Mouse (Mus musculus) stomach, embryonic 15.5 days (tissue): ENCODE results near the gene Glcci1. TPM values are rescaled to one million over a fixed set of nuclear protein-coding genes. Genes with fewer than 3 reads are reported as not detected.
"Not testable (repeated sequence)": the region's sequence is repeated elsewhere in the genome, so short reads cannot be mapped to it uniquely, and the experiment has no call there.

ENCODE experiments used
- ATAC-seq: fragments of 200-750 bp; cut with Nextera tagmentation; 2 replicates; pipeline ENCODE4 v1.8.0; 2017; ENCODE audit warnings: low read depth, moderate number of reproducible peaks, moderate TSS enrichment; ENCODE audit not compliant: insufficient read depth, low FRiP score
- H3K27ac ChIP-seq: fragments of 300-500 bp; sonication (generic); 2 replicates; pipeline ENCODE4 v1.5.1; 2015; ENCODE audit warnings: mild to moderate bottlenecking, inconsistent platforms
- H3K27me3 ChIP-seq: fragments of 300-500 bp; sonication (generic); replicated peaks from 2 replicates; pipeline ENCODE4 v1.6.1; 2015; ENCODE audit warnings: inconsistent platforms
- H3K36me3 ChIP-seq: fragments of 300-500 bp; sonication (generic); 2 replicates; pipeline ENCODE4 v1.6.1; 2015; ENCODE audit warnings: inconsistent platforms
- H3K4me1 ChIP-seq: fragments of 300-500 bp; sonication (generic); 2 replicates; pipeline ENCODE4 v1.6.1; 2015; ENCODE audit warnings: inconsistent platforms
- H3K4me2 ChIP-seq: fragments of 300-500 bp; sonication (generic); 2 replicates; pipeline ENCODE4 v1.6.1; 2015; ENCODE audit warnings: mild to moderate bottlenecking, inconsistent platforms
- H3K4me3 ChIP-seq: fragments of 300-500 bp; sonication (generic); replicated peaks from 2 replicates; pipeline ENCODE4 v1.5.1; 2015; ENCODE audit warnings: inconsistent platforms
- H3K9ac ChIP-seq: fragments of 300-500 bp; sonication (generic); 2 replicates; pipeline ENCODE4 v1.6.1; 2015; ENCODE audit warnings: inconsistent platforms
- H3K9me3 ChIP-seq: fragments of 300-500 bp; sonication (generic); 2 replicates; pipeline ENCODE4 v1.6.1; 2016; ENCODE audit warnings: inconsistent platforms
- WGBS: fragments of 180-500 bp; shearing (Covaris S2); methylation state at CpG from one replicate; pipeline ENCODE4 v1.1.7; 2015; 5-methylcytosine and 5-hydroxymethylcytosine counted together
- polyA plus RNA-seq: library from polyadenylated mRNA; unstranded; fragments of >200 nt; fragmentation: Nextera tagmentation; extraction: Ambion mirVana; gene quantifications from 2 replicates; pipeline ENCODE4 v1.2.1, GENCODE M21; 2015

Gene Glcci1
- polyA plus RNA-seq, 1 experiment from 2014 or later, result 7.3 TPM

- no peaks in the 10 kb centered on the region for H3K9me3 ChIP-seq
- no peak overlapping the region for H3K4me3 ChIP-seq
- no peak for ATAC-seq
- H3K27me3 ChIP-seq, result no peaks in the 10 kb centered on the region
- no peak overlapping the region for H3K9ac ChIP-seq
- H3K36me3 ChIP-seq, result no peaks in the 10 kb centered on the region
- H3K4me2 ChIP-seq, result no peak overlapping the region
- H3K4me1 ChIP-seq, result no peaks in the 10 kb centered on the region
- WGBS, result 73% methylated on average over 3 of the region's 3 CpGs
- no peak overlapping the region for H3K27ac ChIP-seq
Observed at GRCm38 (mm10) chr6:8519687-8520086, 10.3 kb downstream of the Glcci1 start.

- Histone ChIP-seq H3K9me3 (no peaks in the 10 kb centered on the region), H3K4me1 (no peaks in the 10 kb centered on the region), H3K27me3 (no peaks in the 10 kb centered on the region), H3K36me3 (no peaks in the 10 kb centered on the region), H3K4me3 (no peak overlapping the region), H3K27ac (no peak overlapping the region), H3K9ac (no peak overlapping the region), H3K4me2 (no peak overlapping the region)
- 93% methylated on average over 4 of the region's 4 CpGs for WGBS
- no peak for ATAC-seq
Observed at GRCm38 (mm10) chr6:8521231-8521630, 11.8 kb downstream of the Glcci1 start.

- Histone ChIP-seq H3K36me3 (no peaks in the 10 kb centered on the region), H3K4me3 (no peak overlapping the region), H3K4me1 (no peaks in the 10 kb centered on the region), H3K27me3 (no peaks in the 10 kb centered on the region), H3K4me2 (no peak overlapping the region), H3K9ac (no peak overlapping the region), H3K27ac (no peak overlapping the region), H3K9me3 (no peaks in the 10 kb centered on the region)
- ATAC-seq, result no peak
- WGBS, result 84% methylated on average over 5 of the region's 5 CpGs
Observed at GRCm38 (mm10) chr6:8524717-8525116, 15.3 kb downstream of the Glcci1 start.

- no peaks in the 10 kb centered on the region for H3K27me3 ChIP-seq
- H3K4me3 ChIP-seq, result no peak overlapping the region
- 63% methylated on average over 4 of the region's 4 CpGs for WGBS
Observed at GRCm38 (mm10) chr6:8531104-8531894, 21.9 kb downstream of the Glcci1 start.

GRCm38 (mm10) chr6:8536944-8537343, 27.5 kb downstream of the Glcci1 start:
- Histone ChIP-seq H3K9ac (no peak overlapping the region), H3K4me3 (no peak overlapping the region), H3K36me3 (no peaks in the 10 kb centered on the region), H3K27me3 (no peaks in the 10 kb centered on the region), H3K4me2 (no peak overlapping the region), H3K4me1 (no peaks in the 10 kb centered on the region), H3K27ac (no peak overlapping the region), H3K9me3 (no peaks in the 10 kb centered on the region)
- no peak for ATAC-seq
- WGBS, result 80% methylated on average over 2 of the region's 2 CpGs

More at GRCm38 (mm10) chr6:8531104-8531894, 21.9 kb downstream of the Glcci1 start:
- peak; percentile 71 for ATAC-seq
- Histone ChIP-seq H3K27ac (no peak overlapping the region), H3K9me3 (no peaks in the 10 kb centered on the region), H3K4me2 (no peak overlapping the region), H3K4me1 (no peaks in the 10 kb centered on the region), H3K9ac (no peak overlapping the region), H3K36me3 (no peaks in the 10 kb centered on the region)

- H3K27me3 ChIP-seq, H3K36me3 ChIP-seq, H3K9ac ChIP-seq, H3K9me3 ChIP-seq, ATAC-seq, H3K27ac ChIP-seq, H3K4me3 ChIP-seq, H3K4me2 ChIP-seq, H3K4me1 ChIP-seq: not testable (repeated sequence)
- WGBS, result 75% methylated on average over 4 of the region's 4 CpGs
Observed at GRCm38 (mm10) chr6:8541531-8541930, 32.1 kb downstream of the Glcci1 start.

GRCm38 (mm10) chr6:8544822-8545221, 35.4 kb downstream of the Glcci1 start:
- ATAC-seq, result no peak
- Histone ChIP-seq H3K27me3 (no peaks in the 10 kb centered on the region), H3K4me3 (no peak overlapping the region), H3K4me2 (no peak overlapping the region), H3K9ac (no peak overlapping the region), H3K36me3 (no peaks in the 10 kb centered on the region), H3K4me1 (no peaks in the 10 kb centered on the region), H3K9me3 (no peaks in the 10 kb centered on the region), H3K27ac (no peak overlapping the region)
- WGBS, result 95% methylated on average over 5 of the region's 5 CpGs

- WGBS, result 90% methylated on average over 7 of the region's 7 CpGs
- no peak for ATAC-seq
- no peaks in the 10 kb centered on the region for H3K36me3 ChIP-seq
- H3K4me3 ChIP-seq, result no peak overlapping the region
- no peak overlapping the region for H3K27ac ChIP-seq
- no peak overlapping the region for H3K9ac ChIP-seq
- H3K4me1 ChIP-seq, result no peaks in the 10 kb centered on the region
- no peaks in the 10 kb centered on the region for H3K27me3 ChIP-seq
- no peaks in the 10 kb centered on the region for H3K9me3 ChIP-seq
- no peak overlapping the region for H3K4me2 ChIP-seq
Observed at GRCm38 (mm10) chr6:8545780-8546179, 36.4 kb downstream of the Glcci1 start.

GRCm38 (mm10) chr6:8551155-8551554, 41.8 kb downstream of the Glcci1 start:
- Histone ChIP-seq H3K36me3 (no peaks in the 10 kb centered on the region), H3K9ac (no peak overlapping the region), H3K4me3 (no peak overlapping the region), H3K27ac (no peak overlapping the region), H3K4me1 (no peaks in the 10 kb centered on the region), H3K27me3 (no peaks in the 10 kb centered on the region), H3K4me2 (no peak overlapping the region), H3K9me3 (no peaks in the 10 kb centered on the region)
- WGBS, result 85% methylated on average over 2 of the region's 2 CpGs
- ATAC-seq, result no peak

GRCm38 (mm10) chr6:8556849-8557571, 47.6 kb downstream of the Glcci1 start:
- no peak overlapping the region for H3K9ac ChIP-seq
- H3K36me3 ChIP-seq, result no peaks in the 10 kb centered on the region
- 88% methylated on average over 5 of the region's 5 CpGs for WGBS
- H3K9me3 ChIP-seq, result no peaks in the 10 kb centered on the region
- no peaks in the 10 kb centered on the region for H3K27me3 ChIP-seq
- no peak overlapping the region for H3K4me2 ChIP-seq
- H3K4me1 ChIP-seq, result no peaks in the 10 kb centered on the region
- no peak overlapping the region for H3K27ac ChIP-seq
- no peak overlapping the region for H3K4me3 ChIP-seq
- no peak for ATAC-seq

- H3K27me3 ChIP-seq, result no peaks in the 10 kb centered on the region
- WGBS, result 71% methylated on average over 2 of the region's 2 CpGs
- no peak for ATAC-seq
Observed at GRCm38 (mm10) chr6:8560682-8561081, 51.3 kb downstream of the Glcci1 start.

GRCm38 (mm10) chr6:8582377-8582776, 73.0 kb downstream of the Glcci1 start:
- ATAC-seq, result no peak
- 94% methylated on average over 9 of the region's 9 CpGs for WGBS
- no peaks in the 10 kb centered on the region for H3K4me1 ChIP-seq
- H3K9me3 ChIP-seq, result no peaks in the 10 kb centered on the region
- H3K27me3 ChIP-seq, result no peaks in the 10 kb centered on the region
- no peak overlapping the region for H3K4me3 ChIP-seq
- H3K27ac ChIP-seq, result no peak overlapping the region
- no peaks in the 10 kb centered on the region for H3K36me3 ChIP-seq
- no peak overlapping the region for H3K9ac ChIP-seq
- H3K4me2 ChIP-seq, result no peak overlapping the region

More at GRCm38 (mm10) chr6:8560682-8561081, 51.3 kb downstream of the Glcci1 start:
- Histone ChIP-seq H3K4me3 (no peak overlapping the region), H3K9ac (no peak overlapping the region), H3K27ac (no peak overlapping the region), H3K36me3 (no peaks in the 10 kb centered on the region), H3K4me1 (no peaks in the 10 kb centered on the region), H3K9me3 (no peaks in the 10 kb centered on the region), H3K4me2 (no peak overlapping the region)
